Mouse (Mus musculus): ENCODE results near the gene Klhl8. TPM values are rescaled to one million over a fixed set of nuclear protein-coding genes. Genes with fewer than 3 reads are reported as not detected.

The Klhl8 gene
- total and polyA plus RNA-seq, 3 experiments: 0.11 to 3.0 (median 1.5) TPM

DNA sequence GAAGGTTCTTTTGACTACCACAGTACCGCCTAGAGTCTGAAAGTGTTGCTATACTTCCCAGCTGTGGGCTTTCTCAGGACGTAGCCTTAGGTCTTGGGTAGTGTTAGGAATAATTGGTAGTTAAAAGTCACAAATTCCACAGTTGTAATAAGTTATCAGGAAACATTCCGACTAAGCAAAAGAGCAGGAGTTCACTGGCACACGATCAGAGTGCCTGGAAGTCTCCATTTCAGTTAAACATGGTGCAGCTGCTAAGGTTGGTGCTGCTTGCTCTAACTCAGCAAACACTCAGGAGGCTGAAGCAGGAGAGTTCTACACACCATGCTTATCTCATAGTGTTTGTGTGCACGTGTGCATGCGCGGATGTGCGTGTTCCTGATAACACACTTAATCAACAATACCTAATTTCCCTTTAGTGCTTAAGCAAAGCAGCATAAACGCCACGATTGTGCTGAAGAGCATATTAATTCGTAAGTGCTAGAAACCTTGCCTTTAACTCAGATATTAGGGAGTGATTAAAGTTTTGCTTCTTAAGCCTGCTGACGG, 97.0 kb downstream of the Klhl8 start:
- TF ChIP-seq POLR2AphosphoS5 (IDR thresholded peaks at IDR 0.05; ENCODE audit: insufficient replicate concordance, low read depth, low read length) (no peak), GATA1 (IDR thresholded peaks at IDR 0.05; ENCODE audit: borderline replicate concordance, low read length) (no peak), CTCF (IDR thresholded peaks at IDR 0.05; ENCODE audit: low read depth, low read length) (no peak), TAL1 (conservative IDR thresholded peaks at IDR 0.05; ENCODE audit: low read depth, low read length) (no peak), GATA2 (IDR thresholded peaks at IDR 0.05; ENCODE audit: borderline replicate concordance, low read depth, low read length) (no peak)
- peaks cover 38% of the 10 kb centered on the region for H3K4me1 ChIP-seq (ENCODE audit: insufficient read depth, low read depth, low read length)
- no peaks in the 10 kb centered on the region for H3K27me3 ChIP-seq (ENCODE audit: insufficient read depth, low read length)
- H3K36me3 ChIP-seq (replicated peaks): peaks cover 85% of the 10 kb centered on the region
- DNase-seq (ENCODE audit: low spot score): no peak
- ATAC-seq (ENCODE audit: extremely low read depth, insufficient number of reproducible peaks, low FRiP score, poor library complexity, severe bottlenecking): no peak
- H3K4me3 ChIP-seq (ENCODE audit: low read depth, low read length): no peak overlapping the region
- H3K9me3 ChIP-seq (replicated peaks): no peaks in the 10 kb centered on the region

DNA sequence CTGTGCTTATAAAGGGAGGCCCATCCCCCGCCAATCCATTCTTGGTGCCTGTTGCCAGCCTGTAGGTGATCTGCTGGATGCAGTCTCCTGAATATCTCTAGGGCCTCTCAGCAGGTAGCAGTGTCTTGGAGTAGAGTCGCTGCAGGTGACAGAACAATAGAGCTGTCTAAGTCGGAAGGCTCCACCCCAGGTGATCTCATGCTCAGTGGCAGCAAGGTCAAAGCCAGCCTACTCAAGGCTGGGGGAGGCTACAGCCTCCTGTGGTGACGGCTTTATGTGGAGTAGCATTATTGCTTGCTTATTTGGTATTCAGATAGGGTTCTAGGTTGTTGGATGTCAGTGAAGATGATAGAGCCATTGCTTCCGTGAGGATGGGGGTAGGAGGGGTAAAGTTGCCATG, 97.8 kb downstream of the Klhl8 start:
- ATAC-seq (ENCODE audit: extremely low read depth, insufficient number of reproducible peaks, low FRiP score, poor library complexity, severe bottlenecking) (no peak), DNase-seq (ENCODE audit: low spot score) (no peak)
- H3K4me3 ChIP-seq (ENCODE audit: low read depth, low read length): no peak overlapping the region
- TF ChIP-seq CTCF (IDR thresholded peaks at IDR 0.05; ENCODE audit: low read depth, low read length) (no peak), GATA2 (IDR thresholded peaks at IDR 0.05; ENCODE audit: borderline replicate concordance, low read depth, low read length) (no peak), TAL1 (conservative IDR thresholded peaks at IDR 0.05; ENCODE audit: low read depth, low read length) (no peak), GATA1 (IDR thresholded peaks at IDR 0.05; ENCODE audit: borderline replicate concordance, low read length) (no peak), POLR2AphosphoS5 (IDR thresholded peaks at IDR 0.05; ENCODE audit: insufficient replicate concordance, low read depth, low read length) (no peak)
- peaks cover 35% of the 10 kb centered on the region for H3K4me1 ChIP-seq (ENCODE audit: insufficient read depth, low read depth, low read length)
- peaks cover 85% of the 10 kb centered on the region for H3K36me3 ChIP-seq (replicated peaks)
- H3K9me3 ChIP-seq (replicated peaks): no peaks in the 10 kb centered on the region
- no peaks in the 10 kb centered on the region for H3K27me3 ChIP-seq (ENCODE audit: insufficient read depth, low read length)

Other genes with a start within 250 kb of the Klhl8 start
- 109 and 152 TPM in 2 replicates for gene Aff1, start 218.9 kb downstream of the Klhl8 start, total RNA-seq (2014; fragmentation: Nextera tagmentation)
- gene Aff1, start 218.9 kb downstream of the Klhl8 start, total RNA-seq (2017): 14.0 and 16.6 TPM in 2 replicates
- gene Aff1, start 218.9 kb downstream of the Klhl8 start, polyA plus RNA-seq (2012): 50.3 and 51.3 TPM in 2 replicates
- gene Hsd17b13, start 66.2 kb upstream of the Klhl8 start, total RNA-seq (2014; fragmentation: Nextera tagmentation): not detected in 2 replicates
- gene Hsd17b13, start 66.2 kb upstream of the Klhl8 start, total RNA-seq (2017): 0.12 TPM in 1 of 2 replicates, not detected in the other
- gene Hsd17b13, start 66.2 kb upstream of the Klhl8 start, polyA plus RNA-seq (2012): not detected in 2 replicates
- 9.2 and 11.7 TPM in 2 replicates for gene Hsd17b11, start 110.7 kb upstream of the Klhl8 start, total RNA-seq (2014; fragmentation: Nextera tagmentation)
- gene Hsd17b11, start 110.7 kb upstream of the Klhl8 start, total RNA-seq (2017): 9.0 and 9.5 TPM in 2 replicates
- 0.47 and 0.82 TPM in 2 replicates for gene Hsd17b11, start 110.7 kb upstream of the Klhl8 start, polyA plus RNA-seq (2012)
- 61.9 and 65.6 TPM in 2 replicates for gene Nudt9, start 135.0 kb upstream of the Klhl8 start, total RNA-seq (2014; fragmentation: Nextera tagmentation)
- 66.7 and 71.6 TPM in 2 replicates for gene Nudt9, start 135.0 kb upstream of the Klhl8 start, total RNA-seq (2017)
- 116 and 139 TPM in 2 replicates for gene Nudt9, start 135.0 kb upstream of the Klhl8 start, polyA plus RNA-seq (2012)
- not detected in 2 replicates for gene Gm17660, start 166.3 kb upstream of the Klhl8 start, total RNA-seq (2014; fragmentation: Nextera tagmentation)
- not detected in 2 replicates for gene Gm17660, start 166.3 kb upstream of the Klhl8 start, total RNA-seq (2017)
- gene Gm17660, start 166.3 kb upstream of the Klhl8 start, polyA plus RNA-seq (2012): not detected in 2 replicates
- not detected in 2 replicates for gene Sparcl1, start 202.5 kb upstream of the Klhl8 start, total RNA-seq (2014; fragmentation: Nextera tagmentation)
- not detected in 2 replicates for gene Sparcl1, start 202.5 kb upstream of the Klhl8 start, total RNA-seq (2017)
- gene Sparcl1, start 202.5 kb upstream of the Klhl8 start, polyA plus RNA-seq (2012): not detected in 2 replicates